Mouse (Mus musculus): Measurements from ENCODE around the gene Epb41l2. TPM values are rescaled to one million over a fixed set of nuclear protein-coding genes. Genes with fewer than 3 reads are reported as not detected.

Gene Epb41l2
- 20.7 and 21.8 TPM in 2 replicates for polyA plus RNA-seq (2015; fragmentation: Nextera tagmentation; extraction: Ambion mirVana)

GRCm38 (mm10) chr10:25359208-25359958 lies at the start of gene Epb41l2:
Gene Epb41l2 (plus strand): TSS chr10:25359798.
- peak within 1 kb of the TSS; percentile 43 for H3K27ac ChIP-seq (replicated peaks)
- ATAC-seq (replicated peaks) = peak; percentile 94
- H3K9ac ChIP-seq (replicated peaks) = peak within 1 kb of the TSS; percentile 67
- 2% methylated on average over 47 of the region's 55 CpGs for WGBS
- no peaks in the 10 kb centered on the region for H3K9me3 ChIP-seq
- peak within 1 kb of the TSS; percentile 86 for H3K4me2 ChIP-seq (replicated peaks)
- peaks cover 8% of the 10 kb centered on the region for H3K4me1 ChIP-seq
- H3K4me3 ChIP-seq = peak within 1 kb of the TSS; percentile 94
- no peaks in the 10 kb centered on the region for H3K27me3 ChIP-seq
- H3K36me3 ChIP-seq = no peaks in the 10 kb centered on the region

GRCm38 (mm10) chr10:25309996-25310395 lies 49.6 kb upstream of the Epb41l2 start:
- no peak overlapping the region for H3K27ac ChIP-seq (replicated peaks)
- no peaks in the 10 kb centered on the region for H3K36me3 ChIP-seq
- peaks cover 12% of the 10 kb centered on the region for H3K4me1 ChIP-seq
- no peaks in the 10 kb centered on the region for H3K9me3 ChIP-seq
- no peak overlapping the region for H3K4me2 ChIP-seq (replicated peaks)
- H3K27me3 ChIP-seq = no peaks in the 10 kb centered on the region
- ATAC-seq (replicated peaks) = no peak
- H3K4me3 ChIP-seq = no peak overlapping the region
- no peak overlapping the region for H3K9ac ChIP-seq (replicated peaks)
- WGBS = 85% methylated on average over 5 of the region's 5 CpGs

GRCm38 (mm10) chr10:25310736-25311135 lies 48.9 kb upstream of the Epb41l2 start:
- Histone ChIP-seq H3K9ac (replicated peaks) (no peak overlapping the region), H3K4me1 (peaks cover 12% of the 10 kb centered on the region), H3K27me3 (no peaks in the 10 kb centered on the region), H3K4me2 (replicated peaks) (no peak overlapping the region), H3K4me3 (no peak overlapping the region), H3K27ac (replicated peaks) (no peak overlapping the region), H3K36me3 (no peaks in the 10 kb centered on the region), H3K9me3 (no peaks in the 10 kb centered on the region)
- no peak for ATAC-seq (replicated peaks)
- 85% methylated on average over 4 of the region's 4 CpGs for WGBS

GRCm38 (mm10) chr10:25311554-25312212 lies 47.9 kb upstream of the Epb41l2 start:
- H3K4me3 ChIP-seq = no peak overlapping the region
- 0 out of 2 replicates have a peak overlapping the region, but pooled peaks have one; percentile 0 for H3K4me2 ChIP-seq (replicated peaks)
- no peaks in the 10 kb centered on the region for H3K36me3 ChIP-seq
- H3K27ac ChIP-seq (replicated peaks) = 0 out of 2 replicates have a peak overlapping the region, but pooled peaks have one; percentile 45
- no peaks in the 10 kb centered on the region for H3K9me3 ChIP-seq
- peak; percentile 80 for ATAC-seq (replicated peaks)
- H3K4me1 ChIP-seq = peaks cover 12% of the 10 kb centered on the region
- WGBS = 8% methylated on average over 9 of the region's 9 CpGs
- H3K9ac ChIP-seq (replicated peaks) = no peak overlapping the region
- H3K27me3 ChIP-seq = no peaks in the 10 kb centered on the region

GRCm38 (mm10) chr10:25313856-25314584 lies 45.6 kb upstream of the Epb41l2 start:
- no peaks in the 10 kb centered on the region for H3K36me3 ChIP-seq
- H3K27ac ChIP-seq (replicated peaks) = no peak overlapping the region
- no peak for ATAC-seq (replicated peaks)
- H3K4me1 ChIP-seq = peaks cover 12% of the 10 kb centered on the region
- H3K4me3 ChIP-seq = no peak overlapping the region
- 10% methylated on average over 17 of the region's 17 CpGs for WGBS
- H3K4me2 ChIP-seq (replicated peaks) = no peak overlapping the region; the same call in 1 of the 2 replicates
- H3K9me3 ChIP-seq = no peaks in the 10 kb centered on the region
- no peaks in the 10 kb centered on the region for H3K27me3 ChIP-seq
- no peak overlapping the region for H3K9ac ChIP-seq (replicated peaks)

- Histone ChIP-seq H3K4me3 (no peak overlapping the region), H3K27me3 (no peaks in the 10 kb centered on the region), H3K9me3 (no peaks in the 10 kb centered on the region), H3K4me2 (replicated peaks) (no peak overlapping the region), H3K27ac (replicated peaks) (no peak overlapping the region), H3K36me3 (no peaks in the 10 kb centered on the region), H3K4me1 (peaks cover 3% of the 10 kb centered on the region), H3K9ac (replicated peaks) (no peak overlapping the region)
- no peak for ATAC-seq (replicated peaks)
These were observed 41.9 kb upstream of the Epb41l2 start for GRCm38 (mm10) chr10:25317665-25318064.

- Histone ChIP-seq H3K4me2 (replicated peaks) (no peak overlapping the region), H3K36me3 (no peaks in the 10 kb centered on the region), H3K27me3 (no peaks in the 10 kb centered on the region), H3K9me3 (no peaks in the 10 kb centered on the region), H3K4me1 (peaks cover 3% of the 10 kb centered on the region), H3K27ac (replicated peaks) (no peak overlapping the region), H3K4me3 (no peak overlapping the region), H3K9ac (replicated peaks) (no peak overlapping the region)
- ATAC-seq (replicated peaks) = no peak
- 93% methylated on average over 5 of the region's 5 CpGs for WGBS
These were observed 41.2 kb upstream of the Epb41l2 start for GRCm38 (mm10) chr10:25318405-25318804.

GRCm38 (mm10) chr10:25319531-25319930 lies 40.1 kb upstream of the Epb41l2 start:
- no peaks in the 10 kb centered on the region for H3K27me3 ChIP-seq
- H3K9ac ChIP-seq (replicated peaks) = no peak overlapping the region
- no peaks in the 10 kb centered on the region for H3K9me3 ChIP-seq
- no peak overlapping the region for H3K27ac ChIP-seq (replicated peaks)
- H3K4me1 ChIP-seq = no peaks in the 10 kb centered on the region
- no peak overlapping the region for H3K4me3 ChIP-seq
- no peak overlapping the region for H3K4me2 ChIP-seq (replicated peaks)
- ATAC-seq (replicated peaks) = no peak
- no peaks in the 10 kb centered on the region for H3K36me3 ChIP-seq

GRCm38 (mm10) chr10:25321198-25321597 lies 38.4 kb upstream of the Epb41l2 start:
- Histone ChIP-seq H3K27me3 (no peaks in the 10 kb centered on the region), H3K36me3 (no peaks in the 10 kb centered on the region), H3K4me3 (no peak overlapping the region), H3K9ac (replicated peaks) (no peak overlapping the region), H3K4me1 (peaks cover 5% of the 10 kb centered on the region; the same call in 1 of the 2 replicates), H3K9me3 (no peaks in the 10 kb centered on the region), H3K4me2 (replicated peaks) (no peak overlapping the region), H3K27ac (replicated peaks) (no peak overlapping the region)
- 85% methylated on average over 4 of the region's 4 CpGs for WGBS
- no peak for ATAC-seq (replicated peaks)

GRCm38 (mm10) chr10:25325690-25326089 lies 33.9 kb upstream of the Epb41l2 start:
- Histone ChIP-seq H3K4me3 (no peak overlapping the region), H3K9me3 (no peaks in the 10 kb centered on the region), H3K9ac (replicated peaks) (no peak overlapping the region), H3K27ac (replicated peaks) (no peak overlapping the region), H3K4me2 (replicated peaks) (no peak overlapping the region), H3K4me1 (peaks cover 5% of the 10 kb centered on the region; the same call in 1 of the 2 replicates), H3K36me3 (no peaks in the 10 kb centered on the region), H3K27me3 (no peaks in the 10 kb centered on the region)
- 17% methylated on average over 4 of the region's 4 CpGs for WGBS
- ATAC-seq (replicated peaks) = no peak

- no peak for ATAC-seq (replicated peaks)
- Histone ChIP-seq H3K4me3 (no peak overlapping the region), H3K27ac (replicated peaks) (no peak overlapping the region), H3K36me3 (no peaks in the 10 kb centered on the region), H3K9me3 (no peaks in the 10 kb centered on the region), H3K4me2 (replicated peaks) (no peak overlapping the region), H3K9ac (replicated peaks) (no peak overlapping the region), H3K4me1 (peaks cover 5% of the 10 kb centered on the region; the same call in 1 of the 2 replicates), H3K27me3 (no peaks in the 10 kb centered on the region)
- WGBS = 78% methylated on average over 6 of the region's 6 CpGs
These were observed 32.1 kb upstream of the Epb41l2 start for GRCm38 (mm10) chr10:25327511-25327910.

- H3K27me3 ChIP-seq = no peaks in the 10 kb centered on the region
- H3K27ac ChIP-seq (replicated peaks) = no peak overlapping the region
- 90% methylated on average over 7 of the region's 7 CpGs for WGBS
- peaks cover 5% of the 10 kb centered on the region; the same call in 1 of the 2 replicates for H3K4me1 ChIP-seq
- no peak overlapping the region for H3K4me2 ChIP-seq (replicated peaks)
- H3K9me3 ChIP-seq = no peaks in the 10 kb centered on the region
- no peaks in the 10 kb centered on the region for H3K36me3 ChIP-seq
- no peak overlapping the region for H3K4me3 ChIP-seq
- no peak overlapping the region for H3K9ac ChIP-seq (replicated peaks)
- no peak for ATAC-seq (replicated peaks)
These were observed 29.5 kb upstream of the Epb41l2 start for GRCm38 (mm10) chr10:25330094-25330493.
